Mouse (Mus musculus) fibroblast of lung, adult 2 months (primary cell): ENCODE results near the gene Smad3.

ENCODE experiments used
- DNase-seq: peaks from one replicate; pipeline ENCODE4 v3.0.0-alpha.2; 2011; ENCODE audit warnings: low read depth

Smad3 gene

GRCm38 (mm10) chr9:63625090-63625756 lies 132.6 kb downstream of the Smad3 start:
- no peak for DNase-seq

- no peak for DNase-seq
These were observed 133.8 kb downstream of the Smad3 start for GRCm38 (mm10) chr9:63623895-63624569.

- no peak for DNase-seq
These were observed 139.8 kb downstream of the Smad3 start for GRCm38 (mm10) chr9:63617967-63618366.

GRCm38 (mm10) chr9:63614018-63614985 lies 143.5 kb downstream of the Smad3 start:
- no peak for DNase-seq

- DNase-seq = no peak
These were observed 144.2 kb downstream of the Smad3 start for GRCm38 (mm10) chr9:63613569-63613968.

GRCm38 (mm10) chr9:63612565-63613515 lies 145.0 kb downstream of the Smad3 start:
- no peak for DNase-seq

- DNase-seq = no peak
These were observed 145.8 kb downstream of the Smad3 start for GRCm38 (mm10) chr9:63611967-63612366.

- peak; percentile 96 for DNase-seq
These were observed 146.9 kb downstream of the Smad3 start for GRCm38 (mm10) chr9:63610841-63611366.

GRCm38 (mm10) chr9:63610231-63610630 lies 147.6 kb downstream of the Smad3 start:
- DNase-seq = no peak

- no peak for DNase-seq
These were observed 148.0 kb downstream of the Smad3 start for GRCm38 (mm10) chr9:63609776-63610175.

- no peak for DNase-seq
These were observed 148.5 kb downstream of the Smad3 start for GRCm38 (mm10) chr9:63609246-63609645.

- peak; percentile 82 for DNase-seq
These were observed 149.8 kb downstream of the Smad3 start for GRCm38 (mm10) chr9:63608006-63608405.

- no peak for DNase-seq
These were observed 151.2 kb downstream of the Smad3 start for GRCm38 (mm10) chr9:63606594-63606993.

- no peak for DNase-seq
These were observed 153.9 kb downstream of the Smad3 start for GRCm38 (mm10) chr9:63603849-63604248.

- peak; percentile 80 for DNase-seq
These were observed 155.5 kb downstream of the Smad3 start, which contains the start of the genes Iqch and Aagab for GRCm38 (mm10) chr9:63602043-63602939. Iqch (minus strand) TSS chr9:63602493. Aagab (plus strand) TSS chr9:63602660.
